Mouse (Mus musculus) left cerebral cortex, postnatal 10 days (tissue): Measurements from ENCODE around the gene Rhd. TPM values are rescaled to one million over a fixed set of nuclear protein-coding genes. Genes with fewer than 3 reads are reported as not detected.

Experiments
- total RNA-seq, 2 experiments: library from RNA; stranded (reverse); gene quantifications; 2 replicates each; pipeline ENCODE4 v1.2.3; 2021

The Rhd gene
- total RNA-seq, 2 experiments from 2014 or later: not detected

Other genes starting within 250 kb of the Rhd start
- 10 to 100 TPM; 19.9 to 20.1 TPM for gene Man1c1, start 160.2 kb upstream of the Rhd start, total RNA-seq
- 1 to 10 TPM; 2.4 to 3.4 TPM for gene Ldlrap1, start 96.5 kb upstream of the Rhd start, total RNA-seq
- 10 to 100 TPM; 56.1 to 57.5 TPM for gene Maco1, start 11.2 kb upstream of the Rhd start, total RNA-seq
- 100 to 1,000 TPM; 128 to 133 TPM for gene Tmem50a, start 50.5 kb downstream of the Rhd start, total RNA-seq
- 100 to 1,000 TPM; 256 to 271 TPM for gene Rsrp1, start 59.1 kb downstream of the Rhd start, total RNA-seq
- gene Syf2, start 66.4 kb downstream of the Rhd start, total RNA-seq: 10 to 100 TPM; 34.5 to 39.6 TPM